Mouse (Mus musculus): ENCODE data around the gene Ccdc12. TPM values are rescaled to one million over a fixed set of nuclear protein-coding genes. Genes with fewer than 3 reads are reported as not detected.

The Ccdc12 gene
- total and polyA plus RNA-seq, 3 experiments: 85.2 to 104 (median 97.8) TPM

DNA sequence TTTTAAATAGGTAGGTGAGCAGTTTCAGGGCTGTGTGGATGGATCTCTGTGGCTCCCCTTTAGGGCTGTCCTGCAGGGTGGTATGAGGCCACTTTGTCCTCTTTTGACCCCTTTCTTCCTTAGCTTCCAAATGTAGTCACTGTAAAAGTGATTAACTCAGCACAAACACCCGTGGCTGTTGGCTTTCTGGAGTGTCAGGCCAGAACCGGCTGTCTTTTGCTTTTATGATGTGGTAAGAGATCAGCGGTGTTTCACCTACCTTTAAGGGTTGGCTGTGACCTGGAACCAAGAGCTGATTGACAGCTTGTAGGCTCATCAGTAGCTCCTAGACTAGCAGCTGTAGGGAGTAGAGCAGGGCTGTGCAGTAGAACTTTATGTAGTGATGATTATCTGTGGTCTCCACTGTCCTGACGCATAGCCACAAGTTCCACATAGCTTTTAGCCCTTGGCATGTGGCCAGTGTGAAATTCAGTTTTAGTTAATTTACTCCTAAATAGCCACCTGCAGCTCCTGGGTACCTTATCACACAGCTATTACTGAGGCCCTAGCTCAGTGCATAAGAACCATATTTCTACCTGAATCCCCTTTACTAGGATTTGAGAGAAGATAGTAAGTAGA, 11.0 kb downstream of the Ccdc12 start:
- Histone ChIP-seq H3K4me2 (ENCODE audit: insufficient read depth, low read depth, poor library complexity, severe bottlenecking) (no peak overlapping the region), H3K27me3 (replicated peaks) (no peaks in the 10 kb centered on the region), H3K27ac (ENCODE audit: insufficient read depth, low read depth) (no peak overlapping the region), H3K4me1 (ENCODE audit: control insufficient read depth in 1 of 2, insufficient read depth in 2 of 2) (peaks cover 14 to 71% of the 10 kb centered on the region in 2 experiments), H3K79me2 (replicated peaks; ENCODE audit: control insufficient read depth, extremely low read depth, insufficient read depth, poor library complexity, severe bottlenecking) (peaks cover 38% of the 10 kb centered on the region), H3K4me3 (replicated peaks in 1 of 3; ENCODE audit: low read depth in 2 of 3, low read length in 2 of 3, poor library complexity in 1 of 3) (no peak overlapping the region), H3K9me3 (replicated peaks; ENCODE audit: low read length) (no peaks in the 10 kb centered on the region), H3K36me3 (replicated peaks in 1 of 2; ENCODE audit: control insufficient read depth in 1 of 2, insufficient read depth in 1 of 2, low read length in 1 of 2) (peaks cover 5 to 34% of the 10 kb centered on the region in 2 experiments), H3K9ac (ENCODE audit: insufficient read depth, low read depth) (no peak overlapping the region)
- in situ Hi-C loops (cut with MboI; ENCODE audit: low pct_ligation_motif_present, low pct_unique_long_range_greater_than_20kb, low sequenced_read_pairs): no loop called here
- no peak for DNase-seq (ENCODE audit: extremely low read depth)
- TF ChIP-seq MAX (IDR thresholded peaks at IDR 0.05; ENCODE audit: low read length) (no peak), E2F4 (IDR thresholded peaks at IDR 0.05; ENCODE audit: insufficient replicate concordance, low read depth, low read length) (no peak)
- dilution Hi-C loops (cut with MboI; ENCODE audit: extremely low pct_ligation_motif_present, extremely low pct_unique_long_range_greater_than_20kb, low sequenced_read_pairs): no loop called here

DNA sequence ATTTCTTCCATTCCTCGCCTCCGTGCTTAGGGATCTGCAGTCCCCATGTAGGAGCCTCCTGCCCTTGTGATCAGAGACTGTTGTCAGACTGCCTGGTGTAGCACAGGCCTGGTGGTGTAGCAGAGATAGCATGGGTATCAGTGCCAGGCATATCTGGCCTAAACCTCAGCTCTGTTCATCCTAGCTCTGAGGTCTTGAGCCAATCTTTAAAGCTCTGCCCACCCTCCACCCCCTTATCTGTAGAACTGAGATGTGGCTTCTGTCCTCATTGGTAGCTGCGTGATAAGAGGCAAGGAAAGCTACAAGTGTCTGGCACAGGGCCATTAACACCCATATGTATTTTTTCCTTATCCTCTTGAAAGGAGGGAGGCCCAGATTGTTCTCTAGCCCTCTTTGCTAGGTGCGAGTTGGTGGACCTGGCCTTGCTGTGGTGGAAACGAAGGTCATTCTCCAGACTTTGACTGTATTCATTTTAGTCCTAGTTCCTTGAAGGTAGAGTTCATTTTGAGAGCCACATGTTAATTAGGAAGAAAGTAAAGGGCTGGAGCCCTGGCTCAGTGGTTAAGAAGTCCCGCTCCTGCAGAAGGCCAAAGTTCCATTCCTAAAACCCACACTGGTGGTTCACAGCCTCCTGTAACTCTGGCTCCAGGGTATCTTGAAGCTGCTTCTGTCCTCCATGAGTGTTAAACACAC, 12.4 kb downstream of the Ccdc12 start:
- Histone ChIP-seq H3K27ac (ENCODE audit: insufficient read depth, low read depth) (no peak overlapping the region), H3K79me2 (replicated peaks; ENCODE audit: control insufficient read depth, extremely low read depth, insufficient read depth, poor library complexity, severe bottlenecking) (peaks cover 29% of the 10 kb centered on the region), H3K4me1 (ENCODE audit: control insufficient read depth in 1 of 2, insufficient read depth in 2 of 2) (peaks cover 14 to 76% of the 10 kb centered on the region in 2 experiments), H3K4me3 (replicated peaks in 1 of 3; ENCODE audit: low read depth in 2 of 3, low read length in 2 of 3, poor library complexity in 1 of 3) (no peak overlapping the region), H3K27me3 (replicated peaks) (no peaks in the 10 kb centered on the region), H3K9me3 (replicated peaks; ENCODE audit: low read length) (no peaks in the 10 kb centered on the region), H3K9ac (ENCODE audit: insufficient read depth, low read depth) (no peak overlapping the region), H3K36me3 (replicated peaks in 1 of 2; ENCODE audit: control insufficient read depth in 1 of 2, insufficient read depth in 1 of 2, low read length in 1 of 2) (peaks cover 5 to 44% of the 10 kb centered on the region in 2 experiments), H3K4me2 (ENCODE audit: insufficient read depth, low read depth, poor library complexity, severe bottlenecking) (no peak overlapping the region)
- dilution Hi-C loops (cut with MboI; ENCODE audit: extremely low pct_ligation_motif_present, extremely low pct_unique_long_range_greater_than_20kb, low sequenced_read_pairs) (no loop called here), in situ Hi-C loops (cut with MboI; ENCODE audit: low pct_ligation_motif_present, low pct_unique_long_range_greater_than_20kb, low sequenced_read_pairs) (no loop called here)
- DNase-seq (ENCODE audit: extremely low read depth): no peak
- TF ChIP-seq TCF12 (IDR thresholded peaks at IDR 0.05; ENCODE audit: low read depth, low read length): no peak
- no peak for TF ChIP-seq CTCF (conservative IDR thresholded peaks at IDR 0.05 in 1 of 2, IDR thresholded peaks at IDR 0.05 in 1 of 2; ENCODE audit: low read depth in 2 of 2, low read length in 2 of 2)
- TF ChIP-seq UBTF (IDR thresholded peaks at IDR 0.05; ENCODE audit: low read depth, low read length): no peak
- no peak for TF ChIP-seq USF2 (conservative IDR thresholded peaks at IDR 0.05; ENCODE audit: low read depth, low read length)
- no peak for TF ChIP-seq BHLHE40 (IDR thresholded peaks at IDR 0.05; ENCODE audit: low read depth, low read length)
- TF ChIP-seq ELF1 (IDR thresholded peaks at IDR 0.05; ENCODE audit: low read depth, low read length): no peak
- TF ChIP-seq MYC (IDR thresholded peaks at IDR 0.05; ENCODE audit: low read depth, low read length): no peak
- no peak for TF ChIP-seq ZMIZ1 (IDR thresholded peaks at IDR 0.05; ENCODE audit: low read depth, low read length)
- no peak for TF ChIP-seq PAX5 (IDR thresholded peaks at IDR 0.05; ENCODE audit: low read length)
- TF ChIP-seq ZNF384 (IDR thresholded peaks at IDR 0.05; ENCODE audit: low read depth, low read length): no peak
- TF ChIP-seq GABPA (IDR thresholded peaks at IDR 0.05; ENCODE audit: insufficient replicate concordance, low read depth, low read length): no peak
- TF ChIP-seq SIN3A (IDR thresholded peaks at IDR 0.05; ENCODE audit: low read length): no peak
- no peak for TF ChIP-seq NRF1 (IDR thresholded peaks at IDR 0.05; ENCODE audit: low read depth, low read length)
- no peak for TF ChIP-seq HCFC1 (IDR thresholded peaks at IDR 0.05; ENCODE audit: low read depth, low read length)
- no peak for TF ChIP-seq CHD2 (IDR thresholded peaks at IDR 0.05; ENCODE audit: low read length)
- TF ChIP-seq MXI1 (IDR thresholded peaks at IDR 0.05; ENCODE audit: low read depth, low read length): no peak
- TF ChIP-seq JUN (IDR thresholded peaks at IDR 0.05; ENCODE audit: insufficient read depth, low read depth, low read length): no peak
- TF ChIP-seq SMC3 (IDR thresholded peaks at IDR 0.05; ENCODE audit: low read depth, low read length): no peak

Measured in CH12.LX (cell line).